Mouse (Mus musculus): ENCODE results near the gene Hist1h2ai. TPM values are rescaled to one million over a fixed set of nuclear protein-coding genes. Genes with fewer than 3 reads are reported as not detected.
A peak's percentile ranks its signal among the peaks of the same experiment; 100 is the strongest.
"Not testable (repeated sequence)": the region's sequence is repeated elsewhere in the genome, so short reads cannot be mapped to it uniquely, and the experiment has no call there.

Hist1h2ai gene
- polyA plus RNA-seq, 1 experiment from 2014 or later, result 18.6 TPM

DNA sequence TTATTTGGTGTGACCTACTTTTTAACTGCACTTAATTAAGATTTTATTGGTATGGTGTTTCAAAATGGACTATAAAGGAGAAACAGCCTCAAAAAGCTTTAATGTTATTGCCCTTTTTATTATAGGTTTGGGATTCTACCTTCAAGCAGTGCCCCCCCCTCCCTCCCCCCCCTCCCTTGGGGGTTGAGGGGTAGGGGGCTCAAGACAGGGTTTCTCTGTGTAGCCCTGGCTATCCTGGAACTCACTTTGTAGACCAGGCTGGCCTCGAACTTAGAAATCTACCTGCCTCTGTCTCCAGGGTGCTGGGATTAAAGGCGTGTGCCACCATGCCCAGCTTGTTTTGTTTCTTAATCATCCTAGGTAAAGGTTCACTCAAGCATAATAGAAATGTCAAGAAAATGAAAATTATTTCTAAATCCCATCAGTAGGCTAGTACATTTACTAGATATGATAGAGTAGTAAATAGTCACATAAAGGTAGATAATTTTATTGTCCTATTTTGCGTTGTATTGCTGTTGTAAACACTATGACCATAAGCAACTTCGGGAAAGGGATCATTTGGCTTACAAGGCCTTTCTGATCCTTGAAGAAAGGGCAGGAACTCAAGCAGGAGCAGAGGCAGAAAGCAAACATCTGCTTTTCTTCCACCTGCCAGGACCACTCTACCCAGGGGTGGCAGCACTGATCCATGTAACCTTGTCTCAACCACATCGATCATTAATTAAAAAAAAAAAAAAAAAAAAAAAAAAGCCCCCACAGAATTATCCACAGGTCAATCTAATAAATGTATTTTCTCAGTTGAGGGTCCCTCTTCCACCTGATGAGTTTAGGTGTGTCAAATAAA lies 7.0 kb downstream of the Hist1h2ai start:
- Histone ChIP-seq H3K9ac (ENCODE audit: low read depth, low read length) (peak overlapping the region; percentile 73), H3K4me3 (ENCODE audit: low read depth, low read length) (peak overlapping the region; percentile 62), H3K4me1 (ENCODE audit: control insufficient read depth, low read depth, low read length) (peaks cover 22% of the 10 kb centered on the region), H3K9me3 (replicated peaks; ENCODE audit: control insufficient read depth, low read length) (no peaks in the 10 kb centered on the region), H3K27ac (ENCODE audit: low read length) (peak overlapping the region; percentile 96), H3K27me3 (ENCODE audit: control insufficient read depth, insufficient read depth, low read depth, low read length) (no peaks in the 10 kb centered on the region), H3K4me2 (ENCODE audit: low read depth, low read length) (peak overlapping the region; percentile 86), H3K36me3 (ENCODE audit: control insufficient read depth, insufficient read depth) (no peaks in the 10 kb centered on the region)
- WGBS (ENCODE audit: insufficient replicate concordance), result 38% methylated on average over 5 of the region's 5 CpGs
- no peak for ATAC-seq (ENCODE audit: low read depth)

DNA sequence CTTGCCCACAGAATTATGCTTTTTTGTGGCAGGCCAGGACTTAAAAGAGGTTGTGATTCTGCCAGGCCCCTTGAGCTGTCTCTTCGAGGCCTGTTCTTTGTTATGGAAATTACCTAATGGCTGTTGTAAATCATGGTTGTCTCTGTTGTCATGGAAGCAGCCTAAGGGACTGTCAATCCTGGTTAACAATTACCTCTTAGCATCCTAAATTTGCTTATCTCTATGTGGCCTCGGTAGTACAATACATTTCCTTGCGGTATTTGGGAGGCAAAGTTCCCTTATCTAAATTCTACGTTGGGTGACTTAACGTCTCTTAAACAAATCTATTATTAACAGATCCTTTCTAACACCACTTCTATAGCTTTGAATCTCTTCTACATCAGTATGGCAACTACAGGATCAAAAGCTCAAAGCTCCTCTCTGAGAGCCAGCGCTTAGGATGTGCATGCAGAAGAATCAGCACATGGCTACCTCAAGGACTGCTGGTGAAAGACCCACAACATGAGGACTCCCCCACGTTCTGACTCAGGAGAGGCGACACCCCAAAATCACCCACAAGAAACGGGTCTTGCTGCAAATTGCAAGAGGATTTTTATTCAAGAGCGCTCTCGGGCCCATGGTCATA lies 11.8 kb downstream of the Hist1h2ai start:
- WGBS (ENCODE audit: insufficient replicate concordance), result 38% methylated on average over 11 of the region's 11 CpGs
- H3K4me1 ChIP-seq (ENCODE audit: control insufficient read depth, low read depth, low read length), result peaks cover under 1% of the 10 kb centered on the region
- H3K27ac ChIP-seq (ENCODE audit: low read length), result no peak overlapping the region
- no peak overlapping the region for H3K4me3 ChIP-seq (ENCODE audit: low read depth, low read length)
- H3K27me3 ChIP-seq (ENCODE audit: control insufficient read depth, insufficient read depth, low read depth, low read length), result no peaks in the 10 kb centered on the region
- no peaks in the 10 kb centered on the region for H3K9me3 ChIP-seq (replicated peaks; ENCODE audit: control insufficient read depth, low read length)
- no peak overlapping the region for H3K4me2 ChIP-seq (ENCODE audit: low read depth, low read length)
- no peak overlapping the region for H3K9ac ChIP-seq (ENCODE audit: low read depth, low read length)
- no peak for ATAC-seq (ENCODE audit: low read depth)
- H3K36me3 ChIP-seq (ENCODE audit: control insufficient read depth, insufficient read depth), result no peaks in the 10 kb centered on the region

- H3K9me3 ChIP-seq (replicated peaks; ENCODE audit: control insufficient read depth, low read length), result no peaks in the 10 kb centered on the region
- H3K4me2 ChIP-seq (ENCODE audit: low read depth, low read length), result no peak overlapping the region
- H3K27me3 ChIP-seq (ENCODE audit: control insufficient read depth, insufficient read depth, low read depth, low read length), result no peaks in the 10 kb centered on the region
- ATAC-seq (ENCODE audit: low read depth), result no peak
- no peak overlapping the region for H3K9ac ChIP-seq (ENCODE audit: low read depth, low read length)
- WGBS (ENCODE audit: insufficient replicate concordance), result 69% methylated on average over 1 of the region's 1 CpGs
- no peak overlapping the region for H3K27ac ChIP-seq (ENCODE audit: low read length)
- H3K4me1 ChIP-seq (ENCODE audit: control insufficient read depth, low read depth, low read length), result peaks cover 12% of the 10 kb centered on the region
- H3K4me3 ChIP-seq (ENCODE audit: low read depth, low read length), result no peak overlapping the region
- H3K36me3 ChIP-seq (ENCODE audit: control insufficient read depth, insufficient read depth), result no peaks in the 10 kb centered on the region
Observed at GRCm38 (mm10) chr13:21729544-21729943, 13.3 kb downstream of the Hist1h2ai start.

DNA sequence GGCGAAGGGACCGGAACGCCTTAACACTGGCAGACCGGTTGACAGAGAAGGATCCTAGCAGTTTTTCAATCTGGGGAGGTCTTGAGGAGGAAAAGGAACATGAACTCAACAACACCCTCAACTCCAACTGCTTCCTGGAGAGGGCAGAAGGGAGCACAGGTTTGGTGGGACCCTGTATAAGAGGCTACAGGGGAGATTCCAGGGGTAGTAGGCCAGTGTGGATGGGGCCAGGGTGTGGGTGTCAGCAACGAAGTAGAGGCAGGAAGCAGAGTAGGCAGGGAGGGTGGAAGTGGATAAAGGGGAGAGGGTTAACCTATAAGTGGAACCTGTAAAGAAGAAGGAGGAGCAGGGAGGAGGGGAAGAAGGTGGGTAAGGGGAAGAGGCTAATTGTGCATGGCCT lies 17.2 kb downstream of the Hist1h2ai start:
- no peak overlapping the region; the same call in 1 of the 2 replicates for H3K4me2 ChIP-seq (ENCODE audit: low read depth, low read length)
- peaks cover 18% of the 10 kb centered on the region for H3K4me1 ChIP-seq (ENCODE audit: control insufficient read depth, low read depth, low read length)
- no peaks in the 10 kb centered on the region for H3K9me3 ChIP-seq (replicated peaks; ENCODE audit: control insufficient read depth, low read length)
- no peaks in the 10 kb centered on the region for H3K36me3 ChIP-seq (ENCODE audit: control insufficient read depth, insufficient read depth)
- ATAC-seq (ENCODE audit: low read depth), result no peak
- H3K27me3 ChIP-seq (ENCODE audit: control insufficient read depth, insufficient read depth, low read depth, low read length), result no peaks in the 10 kb centered on the region
- no peak overlapping the region for H3K4me3 ChIP-seq (ENCODE audit: low read depth, low read length)
- no peak overlapping the region for H3K27ac ChIP-seq (ENCODE audit: low read length)
- 76% methylated on average over 5 of the region's 5 CpGs for WGBS (ENCODE audit: insufficient replicate concordance)
- no peak overlapping the region for H3K9ac ChIP-seq (ENCODE audit: low read depth, low read length)

GRCm38 (mm10) chr13:21734010-21734905 lies 18.0 kb downstream of the Hist1h2ai start:
- Histone ChIP-seq H3K9me3 (replicated peaks; ENCODE audit: control insufficient read depth, low read length) (no peaks in the 10 kb centered on the region), H3K4me1 (ENCODE audit: control insufficient read depth, low read depth, low read length) (peaks cover 18% of the 10 kb centered on the region), H3K4me2 (ENCODE audit: low read depth, low read length) (peak overlapping the region; percentile 89), H3K9ac (ENCODE audit: low read depth, low read length) (peak overlapping the region; percentile 82), H3K27me3 (ENCODE audit: control insufficient read depth, insufficient read depth, low read depth, low read length) (no peaks in the 10 kb centered on the region), H3K36me3 (ENCODE audit: control insufficient read depth, insufficient read depth) (no peaks in the 10 kb centered on the region), H3K27ac (ENCODE audit: low read length) (peak overlapping the region; percentile 96), H3K4me3 (ENCODE audit: low read depth, low read length) (peak overlapping the region; percentile 66)
- ATAC-seq (ENCODE audit: low read depth), result peak; percentile 50
- under 1% methylated on average over 21 of the region's 21 CpGs for WGBS (ENCODE audit: insufficient replicate concordance)

GRCm38 (mm10) chr13:21734906-21735767 lies 18.9 kb downstream of the Hist1h2ai start, which contains the start of gene Hist1h4j:
Gene Hist1h4j (plus strand): TSS chr13:21735064.
- Histone ChIP-seq H3K9ac (ENCODE audit: low read depth, low read length) (peak within 1 kb of the TSS; percentile 82), H3K27ac (ENCODE audit: low read length) (peak within 1 kb of the TSS; percentile 96), H3K4me1 (ENCODE audit: control insufficient read depth, low read depth, low read length) (peaks cover 18% of the 10 kb centered on the region), H3K4me3 (ENCODE audit: low read depth, low read length) (peak within 1 kb of the TSS; percentile 66), H3K4me2 (ENCODE audit: low read depth, low read length) (peak within 1 kb of the TSS; percentile 89)
- H3K9me3 ChIP-seq (replicated peaks; ENCODE audit: control insufficient read depth, low read length); H3K36me3 ChIP-seq (ENCODE audit: control insufficient read depth, insufficient read depth); H3K27me3 ChIP-seq (ENCODE audit: control insufficient read depth, insufficient read depth, low read depth, low read length): not testable (repeated sequence)
- peak; percentile 90 for ATAC-seq (ENCODE audit: low read depth)
- WGBS (ENCODE audit: insufficient replicate concordance), result under 1% methylated on average over 41 of the region's 56 CpGs

- no peaks in the 10 kb centered on the region for H3K27me3 ChIP-seq (ENCODE audit: control insufficient read depth, insufficient read depth, low read depth, low read length)
- H3K9ac ChIP-seq (ENCODE audit: low read depth, low read length), result no peak overlapping the region
- H3K27ac ChIP-seq (ENCODE audit: low read length), result no peak overlapping the region
- H3K4me3 ChIP-seq (ENCODE audit: low read depth, low read length), result no peak overlapping the region
- H3K4me2 ChIP-seq (ENCODE audit: low read depth, low read length), result no peak overlapping the region
- no peak for ATAC-seq (ENCODE audit: low read depth)
- no peaks in the 10 kb centered on the region for H3K9me3 ChIP-seq (replicated peaks; ENCODE audit: control insufficient read depth, low read length)
- H3K4me1 ChIP-seq (ENCODE audit: control insufficient read depth, low read depth, low read length), result peaks cover 12% of the 10 kb centered on the region
- peaks cover 4% of the 10 kb centered on the region; the same call in 1 of the 2 replicates for H3K36me3 ChIP-seq (ENCODE audit: control insufficient read depth, insufficient read depth)
- WGBS (ENCODE audit: insufficient replicate concordance), result 22% methylated on average over 1 of the region's 1 CpGs
Observed at GRCm38 (mm10) chr13:21745006-21745405, 28.8 kb downstream of the Hist1h2ai start.

All from liver, embryonic 16.5 days (tissue).